Mouse (Mus musculus) kidney, adult 8-10 months (tissue): ENCODE results near the gene Ptpro.
"Not testable (repeated sequence)": the region's sequence is repeated elsewhere in the genome, so short reads cannot be mapped to it uniquely, and the experiment has no call there.

Source experiments
- DNase-seq, 2 experiments: peaks; one replicate each; pipeline ENCODE4 v3.0.0; 2022

Gene Ptpro

DNA sequence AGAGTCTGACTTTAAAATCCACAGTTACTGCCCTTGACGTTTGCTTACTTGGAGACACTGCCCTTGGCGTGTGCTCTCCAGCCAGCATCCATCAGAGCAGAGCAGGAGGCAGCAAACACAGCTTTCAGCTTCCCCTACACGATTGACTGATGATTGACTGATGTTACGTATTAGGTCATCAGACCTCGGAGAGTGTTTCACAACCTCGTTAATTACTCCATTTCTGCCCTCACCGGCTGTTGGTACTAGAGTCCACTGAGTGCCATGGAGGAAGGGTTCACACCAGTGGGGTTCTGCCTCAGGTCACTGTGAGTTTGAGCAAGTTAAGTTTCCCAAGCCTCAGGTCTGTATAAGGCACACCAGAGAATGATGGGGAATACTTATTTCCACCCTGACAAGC, 143.0 kb downstream of the Ptpro start:
- no peak for DNase-seq

DNA sequence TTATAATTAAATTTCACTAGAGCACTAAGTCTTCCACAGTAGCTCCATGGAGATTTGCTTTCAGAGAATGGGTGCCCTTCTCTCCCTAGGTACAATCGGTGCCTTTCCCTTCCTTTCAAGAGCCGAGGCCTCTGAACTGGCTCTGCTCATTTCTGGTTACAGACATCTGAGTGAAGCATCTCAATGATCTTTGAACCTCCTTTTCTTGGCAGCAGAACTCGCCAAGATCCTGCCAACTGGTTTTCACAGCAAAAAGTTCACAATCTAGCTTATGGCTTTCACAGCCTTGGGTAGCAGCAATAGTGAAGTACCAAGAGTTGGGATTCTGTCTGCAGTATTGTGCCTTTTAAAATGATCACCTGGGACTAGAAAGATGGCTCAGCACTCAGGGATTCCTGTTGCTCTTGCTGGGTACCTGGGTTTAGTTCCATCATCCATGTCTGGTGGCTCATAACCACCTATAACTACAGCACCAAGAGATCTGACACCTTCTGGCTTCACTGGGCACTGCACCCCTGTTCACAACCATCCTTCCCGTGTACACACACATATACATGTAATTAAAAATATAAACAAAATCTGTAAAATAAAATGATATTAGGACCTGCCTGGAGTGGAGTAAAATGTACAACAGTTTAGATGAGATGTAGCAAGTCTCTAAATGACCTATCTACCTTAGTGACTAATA, 144.1 kb downstream of the Ptpro start:
- peak; percentile 23 to 47 for DNase-seq

DNA sequence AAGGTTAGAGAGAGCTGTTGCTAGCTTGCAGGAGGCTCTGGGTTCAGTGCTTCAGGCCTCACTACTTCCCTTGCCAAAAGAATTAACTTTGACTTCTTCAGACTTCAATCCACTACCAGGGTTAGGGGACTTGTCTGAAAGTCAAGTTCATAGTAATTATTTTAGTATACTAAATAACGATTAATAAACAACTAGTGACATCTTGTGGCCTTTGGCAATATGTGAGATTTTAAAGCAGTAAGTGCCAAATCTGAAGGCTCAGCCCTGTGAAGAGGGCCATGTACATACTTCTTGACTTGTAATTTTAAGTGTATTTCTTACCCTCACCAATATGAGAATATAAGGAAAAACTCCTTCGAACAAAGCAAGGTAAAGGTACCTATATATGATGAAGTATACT, 145.2 kb downstream of the Ptpro start:
- DNase-seq: no peak

DNA sequence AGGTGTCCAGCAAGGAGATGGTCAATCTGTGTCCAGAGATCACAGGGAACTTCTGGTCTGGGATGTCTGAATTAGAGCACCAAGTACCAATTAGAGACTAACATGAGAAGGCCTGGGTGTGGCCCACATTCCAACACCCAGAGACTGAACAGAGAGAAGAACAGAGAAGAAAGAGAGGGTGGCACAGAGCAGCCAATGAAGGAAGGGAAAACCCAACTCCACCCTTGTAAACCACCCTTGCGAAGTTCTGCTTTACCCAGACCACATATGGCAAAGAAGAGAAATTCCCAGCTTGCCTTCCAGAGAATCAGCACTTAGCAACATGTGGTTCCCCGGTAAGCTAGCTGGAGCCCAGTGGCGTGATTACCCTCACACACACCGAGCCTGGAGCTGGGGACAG, 152.1 kb downstream of the Ptpro start:
- DNase-seq: no peak

DNA sequence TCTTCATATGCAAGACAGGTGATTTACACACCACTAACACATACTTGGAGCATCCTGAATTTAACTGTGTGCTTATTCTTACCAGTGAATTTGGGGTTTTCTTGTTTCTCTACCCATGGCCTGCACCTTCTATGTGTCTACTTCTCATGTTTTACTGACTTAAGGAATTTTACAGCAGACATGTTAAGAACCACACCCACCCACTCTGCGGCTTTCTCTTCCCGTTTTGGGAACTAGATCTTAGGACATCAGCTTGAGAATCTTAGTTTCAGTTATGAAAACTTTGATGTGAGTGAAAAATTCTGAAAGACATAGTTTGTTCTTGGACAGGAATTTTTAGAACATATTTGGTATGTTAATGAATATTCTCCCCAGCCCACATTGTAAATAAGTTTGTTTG, 153.6 kb downstream of the Ptpro start:
- DNase-seq: no peak

DNA sequence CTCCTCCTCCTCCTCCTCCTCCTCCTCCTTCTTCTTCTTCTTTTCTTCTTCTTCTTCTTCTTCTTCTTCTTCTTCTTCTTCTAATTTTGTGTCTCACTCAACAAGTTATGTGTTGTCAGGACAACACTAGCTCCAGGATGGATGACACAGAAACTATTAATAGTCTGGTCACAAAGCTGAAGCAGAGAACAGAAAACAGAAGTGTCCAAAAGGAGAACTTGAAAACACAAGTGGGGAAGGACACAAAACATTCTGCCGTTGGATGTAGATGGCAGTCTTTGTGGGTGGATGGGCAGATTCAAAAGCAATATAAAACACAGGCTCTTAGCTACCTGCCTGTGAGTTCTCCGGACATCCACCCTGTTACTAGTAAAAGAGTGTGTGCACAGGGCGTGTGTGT, 158.4 kb downstream of the Ptpro start:
- DNase-seq: no peak

DNA sequence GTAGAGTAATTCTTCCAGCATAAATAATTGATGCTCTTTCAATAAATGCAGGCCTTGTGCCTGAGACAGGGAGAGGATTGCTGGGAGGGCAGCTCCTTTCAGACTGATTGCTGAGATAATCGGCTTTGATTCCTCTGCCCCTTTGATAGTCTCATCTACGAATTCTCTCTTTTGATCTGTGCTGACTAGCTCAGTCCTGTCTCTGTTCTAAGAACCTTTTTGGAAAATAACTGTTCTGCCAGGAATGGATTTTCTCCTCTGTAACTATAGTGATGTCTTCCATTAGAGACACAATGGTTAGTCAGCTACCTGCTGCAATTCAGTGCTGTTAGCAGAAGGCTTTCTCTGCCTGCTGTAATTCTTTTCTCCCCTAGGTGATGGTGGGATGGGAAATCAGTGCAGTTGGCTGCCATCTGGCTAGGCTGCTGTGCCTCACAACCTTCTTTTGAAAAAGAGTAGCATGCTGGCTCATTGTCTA, 159.8 kb downstream of the Ptpro start:
- no peak for DNase-seq

DNA sequence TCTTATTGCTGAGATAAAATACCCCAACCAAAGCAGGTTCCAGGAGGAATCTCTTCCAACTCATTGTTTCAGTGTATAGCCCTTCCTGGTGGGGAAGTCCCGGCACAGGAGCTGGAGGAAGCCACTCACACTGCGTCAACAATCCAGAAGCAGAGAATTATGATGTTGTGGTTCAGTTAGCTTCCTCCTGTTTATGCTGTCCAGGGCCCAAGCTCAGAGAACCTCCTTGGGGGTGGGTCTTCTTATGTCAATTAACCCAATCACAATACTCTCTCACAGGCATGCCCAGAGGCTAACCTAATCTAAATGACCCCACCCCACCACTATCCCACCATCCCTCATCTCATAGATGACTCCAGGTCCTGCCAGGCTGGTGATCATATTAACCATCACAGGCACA, 160.9 kb downstream of the Ptpro start:
- DNase-seq: no peak

DNA sequence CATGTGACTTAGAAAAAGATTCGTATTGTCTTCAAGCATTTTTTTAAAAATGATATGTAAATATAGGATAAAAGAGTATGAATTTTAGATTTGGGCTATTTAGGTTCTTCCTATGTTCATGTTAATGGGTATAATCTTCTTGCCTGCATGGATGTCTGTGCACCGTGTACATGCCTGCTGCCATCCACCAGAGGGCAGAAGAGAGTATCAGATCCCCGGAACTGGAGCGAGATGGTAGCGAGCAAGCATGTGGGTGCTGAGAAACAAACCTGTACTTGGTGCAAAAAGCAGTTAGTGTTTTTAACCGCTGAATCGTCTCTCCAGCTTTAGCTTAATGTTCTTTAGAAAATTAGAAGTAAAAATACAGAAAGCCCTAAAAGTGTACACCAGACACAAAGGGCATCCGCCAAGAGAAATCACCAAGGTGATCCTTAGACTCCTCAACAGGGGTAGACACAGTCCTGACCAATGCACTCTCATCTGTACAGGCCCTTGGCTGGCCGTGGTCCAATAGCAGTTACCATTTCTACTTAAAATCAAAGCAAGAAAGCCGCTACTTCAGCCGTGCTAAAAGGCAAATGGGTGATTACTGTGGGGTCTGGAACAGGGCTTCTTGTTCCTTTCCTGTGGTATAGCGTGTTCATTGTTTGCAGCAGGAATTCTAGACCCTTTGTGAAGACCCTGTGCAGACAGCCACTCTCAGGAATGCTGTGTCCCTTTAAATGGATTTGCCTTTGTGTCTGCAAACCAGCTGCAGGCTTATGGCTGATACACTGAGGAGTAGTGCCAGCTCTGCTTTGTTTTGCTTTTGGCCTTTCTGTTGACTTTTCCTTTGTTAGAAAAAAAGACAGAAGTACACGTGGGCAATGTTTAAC, 162.6 kb downstream of the Ptpro start:
- peak; percentile 7 to 31 for DNase-seq

DNA sequence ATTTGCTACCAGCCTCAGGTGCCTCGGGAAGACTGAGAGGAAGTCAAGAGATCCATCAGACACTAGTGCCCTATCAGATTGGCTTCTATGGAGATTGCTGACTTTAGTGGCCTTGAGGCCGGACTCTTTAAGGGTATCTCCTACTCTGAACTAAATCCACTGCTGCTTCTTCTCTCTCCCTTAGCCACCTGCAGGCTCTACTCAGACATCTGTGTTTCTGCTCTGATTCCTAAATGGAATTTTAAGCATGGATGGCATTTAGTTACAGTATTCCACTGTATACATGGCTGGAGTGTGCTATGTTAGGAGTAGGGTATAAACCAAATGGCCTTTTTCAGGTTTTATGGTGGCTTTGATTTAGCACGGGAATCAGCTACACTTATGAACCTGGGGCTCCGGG, 170.7 kb downstream of the Ptpro start:
- DNase-seq: no peak

DNA sequence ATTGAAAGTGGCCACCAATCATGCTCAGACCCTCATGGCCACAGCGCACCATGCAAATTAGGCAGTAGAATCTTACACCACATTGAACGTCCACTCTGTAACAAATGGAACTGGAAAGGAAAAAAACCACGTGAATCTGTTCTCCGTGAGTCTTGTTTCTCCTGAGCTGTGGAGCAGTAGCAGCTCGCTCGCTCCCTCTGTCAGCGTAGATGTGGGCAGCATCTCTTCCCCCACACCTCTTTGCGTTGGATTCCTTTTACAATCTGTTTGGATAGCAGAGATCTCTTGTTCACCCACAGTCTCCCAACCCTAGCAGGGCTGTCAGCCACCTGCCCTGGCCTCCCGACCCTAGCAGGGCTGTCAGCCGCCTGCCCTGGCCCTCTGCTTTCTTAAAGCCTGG, 171.7 kb downstream of the Ptpro start:
- DNase-seq: no peak

DNA sequence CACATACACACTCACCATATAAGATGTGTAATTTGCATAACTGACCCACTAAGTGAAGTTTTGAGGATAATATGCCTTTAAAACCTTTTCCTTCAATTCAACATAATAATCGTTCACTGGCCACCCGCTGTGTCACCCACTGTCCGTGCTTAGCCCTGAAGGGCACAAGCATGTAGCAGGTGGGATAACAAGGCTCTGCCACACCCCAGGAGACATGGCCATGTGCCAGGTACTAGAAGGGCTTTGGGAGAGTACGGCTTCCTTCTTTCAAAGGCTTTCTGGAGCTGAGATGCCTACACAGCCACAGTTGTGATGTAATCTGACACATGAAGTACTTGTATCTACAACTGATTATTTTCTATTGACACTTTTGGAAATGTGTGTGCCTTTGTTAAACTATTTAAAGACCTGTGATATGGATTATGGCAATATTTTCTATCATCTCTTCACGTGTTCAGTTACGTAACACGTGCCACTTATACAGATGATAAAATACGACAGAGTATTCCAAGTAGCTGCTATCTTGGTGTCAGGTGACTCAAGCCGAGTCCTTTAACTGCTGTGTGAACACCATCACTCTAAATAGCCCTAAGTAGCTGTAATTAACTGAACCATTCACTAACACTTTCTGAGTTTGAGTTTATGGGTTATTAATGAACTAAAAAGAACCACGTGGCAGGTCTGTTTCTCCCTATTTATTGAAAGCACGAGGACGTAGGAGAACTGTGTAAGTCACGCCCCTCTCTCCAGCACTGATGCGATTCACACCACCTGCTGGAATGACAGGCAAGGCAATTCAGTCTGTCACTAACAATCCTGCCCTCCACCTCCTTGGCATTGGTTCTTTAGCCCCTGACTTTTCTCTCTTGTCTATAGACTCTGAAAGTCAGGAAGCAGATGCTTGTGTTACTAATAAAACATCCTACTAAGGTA, 173.6 kb downstream of the Ptpro start:
- DNase-seq: no peak

DNA sequence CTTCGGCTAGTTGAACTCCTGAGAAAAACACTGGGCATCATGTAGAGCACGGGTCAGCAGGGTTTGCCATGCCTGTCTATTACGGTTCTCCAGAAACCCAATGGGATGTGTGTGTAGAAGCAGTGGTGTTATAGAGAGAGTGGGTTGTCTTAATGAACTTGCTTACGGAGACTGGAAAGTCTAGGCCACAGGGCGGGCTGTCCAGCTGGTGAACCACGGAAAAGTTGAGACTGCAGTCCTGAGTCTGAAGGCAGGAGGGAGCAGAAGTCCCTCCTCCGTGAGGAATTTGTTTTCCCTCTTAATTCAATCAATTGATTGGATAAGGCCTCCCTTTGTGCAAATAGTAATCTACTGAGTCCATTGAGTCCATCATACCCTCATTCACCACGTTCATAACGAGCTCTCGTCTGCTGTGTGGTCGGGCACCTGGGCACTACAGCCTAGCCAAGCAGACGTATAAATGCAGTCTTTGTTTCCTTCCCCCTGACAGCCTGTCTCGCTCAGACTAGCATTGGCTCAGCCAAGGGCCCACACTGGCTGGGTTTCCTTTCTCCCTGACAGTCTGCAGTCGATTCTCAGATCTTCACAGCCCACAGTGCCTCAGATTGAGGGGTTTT, 181.5 kb downstream of the Ptpro start:
- DNase-seq: no peak

DNA sequence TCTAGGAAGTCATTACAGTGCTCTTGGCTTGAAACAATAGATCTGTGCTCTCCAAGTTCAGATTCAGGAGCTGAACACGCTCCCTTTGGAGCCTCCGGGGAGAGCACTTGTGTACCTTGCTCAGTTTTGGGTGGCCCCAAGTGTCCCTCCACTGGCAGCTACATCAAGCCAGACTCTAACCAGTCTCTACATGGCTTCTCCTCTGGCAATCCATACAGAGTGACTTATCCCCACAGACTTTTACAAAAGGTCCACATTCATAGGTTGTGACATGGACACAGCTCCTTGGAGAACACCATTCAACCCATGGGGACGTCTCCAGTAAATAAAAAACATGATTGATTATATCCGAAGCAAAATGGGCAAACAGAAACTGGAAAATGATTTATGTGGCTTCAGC, 185.4 kb downstream of the Ptpro start:
- no peak for DNase-seq

DNA sequence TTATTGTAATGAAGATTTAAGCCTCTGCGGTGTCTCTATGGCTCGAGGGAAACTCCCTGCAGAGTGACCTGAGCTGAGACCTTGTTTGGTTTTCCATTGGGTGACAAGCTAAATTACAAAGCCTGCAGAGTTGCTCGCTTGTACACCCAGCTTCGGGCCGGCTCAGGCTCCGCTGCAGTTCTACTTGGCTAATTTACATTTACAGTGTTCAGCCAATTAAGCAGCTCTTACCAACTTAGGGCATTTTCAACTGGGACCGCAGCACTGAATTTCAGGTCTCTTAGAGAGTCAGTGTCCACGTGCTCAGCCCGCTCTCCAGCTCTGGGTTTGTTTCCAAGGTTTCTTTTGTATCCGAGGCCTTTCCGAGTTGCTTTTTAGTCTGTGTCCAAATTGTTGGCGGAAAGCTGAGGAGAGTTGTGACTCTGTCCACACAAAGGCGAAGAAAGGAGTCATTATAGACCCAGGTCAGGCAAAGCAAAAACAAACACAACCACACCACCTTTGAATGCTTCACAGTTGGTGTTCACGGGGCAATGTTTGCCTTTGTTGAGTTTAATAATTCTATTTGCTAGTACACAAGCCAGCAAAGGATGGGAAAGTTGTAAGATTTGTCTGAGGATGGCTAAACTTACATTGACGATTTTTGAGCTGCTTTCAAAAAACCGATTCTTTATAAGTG, 185.9 kb downstream of the Ptpro start:
- peak; percentile 5 to 12 for DNase-seq

DNA sequence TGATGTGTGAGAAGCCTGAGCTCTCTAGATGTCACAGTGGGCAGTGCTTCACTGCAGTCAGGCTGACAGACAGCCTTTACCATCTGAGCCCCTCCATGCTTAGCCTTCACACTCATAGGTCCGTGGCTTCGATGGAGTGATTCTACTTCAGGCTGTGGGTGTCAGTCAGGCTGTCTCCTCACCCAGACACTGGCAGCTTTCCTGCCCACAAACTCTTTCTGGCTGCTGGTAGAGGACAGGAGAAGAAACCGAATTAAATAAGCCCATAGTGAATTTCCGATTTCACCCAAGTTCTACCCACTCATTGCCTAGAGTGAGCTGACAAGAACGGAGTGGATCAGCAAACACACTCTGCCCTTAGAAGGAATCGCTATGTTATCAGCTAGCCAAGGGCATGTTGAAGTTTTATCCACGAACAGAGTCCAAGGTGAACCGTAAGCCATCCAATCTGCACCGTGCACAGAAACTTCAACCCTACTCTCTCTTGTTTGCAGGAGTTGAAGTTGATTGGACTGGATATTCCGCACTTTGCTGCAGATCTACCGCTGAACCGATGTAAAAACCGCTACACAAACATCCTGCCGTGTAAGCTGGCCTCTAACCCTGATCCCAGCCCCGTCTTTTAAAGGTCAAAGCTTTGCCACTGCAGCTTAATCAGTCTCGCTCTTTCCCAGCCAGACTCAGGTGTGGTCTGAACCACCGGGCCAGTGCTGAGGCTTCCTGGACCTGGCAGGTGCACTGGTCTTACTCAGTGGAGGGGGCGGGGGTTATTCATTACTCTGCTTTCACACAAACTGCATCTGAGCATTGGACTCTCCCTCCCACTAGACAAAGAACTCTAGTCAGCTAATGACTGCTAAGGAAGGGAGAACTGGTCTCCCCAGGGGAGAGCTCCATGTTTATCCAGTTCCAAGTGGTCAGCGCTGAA, 188.7 kb downstream of the Ptpro start:
- no peak for DNase-seq

DNA sequence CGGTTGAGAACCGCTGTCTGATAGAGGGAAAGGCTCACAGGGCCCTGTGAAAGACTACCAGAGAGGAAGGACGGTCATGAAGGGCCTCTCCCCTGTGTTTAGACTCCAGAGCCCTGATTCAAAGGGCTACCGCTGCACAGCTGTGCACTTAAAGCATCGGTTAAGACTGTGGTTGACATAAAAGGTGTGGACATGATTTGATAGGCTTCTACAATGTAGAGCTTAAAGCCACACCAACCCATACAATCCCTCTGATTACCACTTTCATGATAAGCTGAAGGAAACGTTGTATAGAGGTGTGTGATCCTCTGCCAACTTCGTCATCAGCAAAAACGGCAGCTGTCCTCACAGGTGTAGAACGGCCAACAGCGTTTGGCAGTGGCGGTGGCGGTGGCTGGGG, 191.0 kb downstream of the Ptpro start:
- no peak for DNase-seq

DNA sequence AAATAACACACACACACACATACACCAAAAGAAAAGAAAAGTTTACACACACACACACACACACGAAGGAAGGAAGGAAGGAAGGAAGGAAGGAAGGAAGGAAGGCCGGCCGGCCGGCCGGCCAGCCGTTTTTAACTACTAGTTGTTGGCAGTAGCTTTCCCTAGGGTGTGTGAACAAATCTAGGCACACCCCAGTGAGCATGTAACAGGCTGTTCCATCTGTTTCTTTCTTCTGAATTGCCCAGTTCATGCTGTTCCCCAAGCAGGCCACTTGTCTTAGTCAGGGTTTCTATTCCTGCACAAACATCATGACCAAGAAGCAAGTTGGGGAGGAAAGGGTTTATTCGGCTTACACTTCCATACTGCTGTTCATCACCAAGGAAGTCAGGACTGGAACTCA, 194.0 kb downstream of the Ptpro start:
- DNase-seq: not testable (repeated sequence)

DNA sequence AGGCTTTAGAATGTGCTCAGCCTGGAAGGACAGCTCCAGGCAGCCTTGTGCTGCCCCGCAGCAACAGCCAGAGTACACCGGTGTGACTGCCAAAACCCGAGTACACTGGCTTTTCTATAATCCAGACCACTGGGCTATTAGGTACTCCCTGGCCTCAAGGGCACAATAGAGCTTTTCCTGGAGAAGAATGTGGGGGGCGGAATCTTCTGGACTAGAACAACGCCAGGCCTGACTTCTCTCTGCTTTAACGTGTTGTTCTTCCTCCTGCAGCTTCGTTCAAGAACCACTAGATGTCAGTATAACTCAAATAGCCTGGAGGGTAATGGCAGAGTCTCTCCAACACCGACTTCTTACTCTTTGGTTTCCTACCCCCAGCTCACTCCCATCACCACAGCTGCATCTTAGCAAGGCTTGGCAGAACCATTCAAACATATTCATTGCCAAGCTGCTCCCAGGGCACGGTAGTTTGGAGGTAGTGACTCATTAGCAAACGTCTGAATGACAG, 203.5 kb downstream of the Ptpro start:
- DNase-seq: peak; percentile 14 to 40

DNA sequence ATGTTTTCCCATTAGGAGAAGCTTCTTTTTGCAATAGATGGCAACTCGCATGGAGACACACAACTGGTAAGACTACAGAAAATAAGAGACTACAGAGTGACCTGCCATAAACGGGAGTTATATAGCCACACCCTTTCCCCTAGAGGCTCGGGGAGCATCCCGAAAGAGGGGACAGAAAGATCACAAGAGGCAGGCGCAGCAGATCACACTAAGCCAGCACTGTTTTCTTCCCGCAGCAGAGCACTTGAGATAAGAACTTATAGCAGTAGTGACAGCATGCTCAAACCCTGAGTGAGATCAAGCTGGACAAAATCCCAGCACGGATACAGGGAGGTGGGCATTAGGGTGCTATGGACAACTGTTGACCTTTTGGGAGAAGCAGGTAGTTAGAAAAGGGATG, 203.9 kb downstream of the Ptpro start:
- no peak for DNase-seq

DNA sequence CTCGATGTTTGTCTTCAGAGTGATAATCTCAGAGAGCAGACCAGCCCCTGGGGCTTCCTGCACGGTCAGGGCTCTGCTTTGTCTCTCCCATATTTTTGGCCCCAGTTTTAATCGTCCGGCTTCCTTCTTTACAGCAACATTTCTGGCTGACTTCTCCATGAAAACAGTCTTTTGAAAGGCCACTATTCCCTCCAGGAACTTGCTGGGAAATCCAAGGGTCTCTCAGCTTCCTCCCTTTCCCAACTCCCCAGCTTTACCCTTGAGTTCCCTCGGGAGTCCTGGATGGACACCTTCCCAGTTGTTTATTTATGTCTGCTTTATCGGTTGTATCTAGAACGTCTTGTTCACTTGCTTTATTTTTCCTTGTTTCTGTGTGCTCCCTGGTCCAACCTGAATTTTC, 205.1 kb downstream of the Ptpro start:
- no peak for DNase-seq
